Mouse (Mus musculus) small intestine, adult 2 months (tissue): Measurements from ENCODE around the gene Ovol3. TPM values are rescaled to one million over a fixed set of nuclear protein-coding genes. Genes with fewer than 3 reads are reported as not detected.
"Not testable (repeated sequence)": the region's sequence is repeated elsewhere in the genome, so short reads cannot be mapped to it uniquely, and the experiment has no call there.

Source experiments
- H3K27ac ChIP-seq: fragments of 200-500 bp; 2 replicates; pipeline ENCODE4 v1.5.1; 2012; ENCODE audit warnings: low read depth, low read length, control low read depth, inconsistent platforms; ENCODE audit not compliant: insufficient read depth
- H3K27me3 ChIP-seq: fragments of 200-500 bp; 2 replicates; pipeline ENCODE4 v1.6.1; 2012; ENCODE audit warnings: mild to moderate bottlenecking, moderate library complexity, low read length, inconsistent platforms; ENCODE audit not compliant: control insufficient read depth, insufficient read depth
- H3K36me3 ChIP-seq: fragments of 200-500 bp; 2 replicates; pipeline ENCODE4 v1.6.1; 2012; ENCODE audit warnings: mild to moderate bottlenecking, low read length, control low read depth, inconsistent platforms; ENCODE audit not compliant: control insufficient read depth, insufficient read depth
- H3K4me1 ChIP-seq: fragments of 200-500 bp; 2 replicates; pipeline ENCODE4 v1.6.1; 2012; ENCODE audit warnings: low read length, inconsistent platforms, mixed read lengths; ENCODE audit not compliant: control insufficient read depth, insufficient read depth, insufficient read length
- H3K4me3 ChIP-seq: fragments of 200-500 bp; 2 replicates; pipeline ENCODE4 v1.5.1; 2012; ENCODE audit warnings: low read depth, mild to moderate bottlenecking, control low read depth, inconsistent platforms, low read length, moderate library complexity
- CTCF ChIP-seq: fragments of 200-500 bp; IDR thresholded peaks from 2 replicates; pipeline ENCODE4 v1.5.1; 2012; ENCODE audit warnings: low read depth, mild to moderate bottlenecking, control low read depth, inconsistent platforms, low read length, moderate library complexity, mixed read lengths; ENCODE audit not compliant: insufficient replicate concordance, insufficient read length; ENCODE audit errors: extremely low read depth
- POLR2A ChIP-seq: fragments of 200-500 bp; IDR thresholded peaks from 2 replicates; pipeline ENCODE4 v1.6.1; 2012; ENCODE audit warnings: low read depth, mild to moderate bottlenecking, control low read depth, inconsistent platforms, low read length, moderate library complexity
- WGBS: fragments of 180-500 bp; shearing (Covaris S2); methylation state at CpG from one replicate; pipeline ENCODE4 v1.1.7; 2018; 5-methylcytosine and 5-hydroxymethylcytosine counted together
- polyA plus RNA-seq: library from polyadenylated mRNA; depleted of rRNA; stranded (reverse); fragments of >200 nt; gene quantifications from 2 replicates; pipeline ENCODE4 v1.2.3, GENCODE M21; 2012

Gene Ovol3
- polyA plus RNA-seq, 1 experiment = not detected

DNA sequence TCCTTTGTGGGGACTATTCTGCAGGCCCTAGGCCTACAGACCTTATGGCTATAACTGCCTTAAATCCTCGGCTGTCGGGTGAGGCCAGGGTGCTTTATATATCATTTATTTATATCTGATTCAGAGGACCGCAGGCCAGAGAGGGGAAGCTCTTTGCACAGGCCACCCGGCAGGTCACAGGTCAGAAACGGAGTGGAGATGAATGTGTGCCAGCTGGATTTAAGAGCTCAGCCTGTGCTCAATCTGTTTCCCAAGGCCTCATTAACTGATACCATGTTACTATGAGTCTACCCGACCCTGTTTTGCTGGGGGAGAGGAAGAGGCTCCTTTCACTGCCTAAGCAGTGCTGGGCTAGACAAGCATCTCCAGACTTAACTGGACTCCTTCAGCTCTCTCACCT, 38.9 kb upstream of the Ovol3 start:
- Histone ChIP-seq H3K4me3 (no peak overlapping the region), H3K27ac (no peak overlapping the region), H3K4me1 (no peaks in the 10 kb centered on the region), H3K27me3 (no peaks in the 10 kb centered on the region), H3K36me3 (no peaks in the 10 kb centered on the region)
- WGBS = 80% methylated on average over 6 of the region's 6 CpGs
- no peak for TF ChIP-seq CTCF
- TF ChIP-seq POLR2A = no peak

GRCm38 (mm10) chr7:30269641-30270040, 34.1 kb upstream of the Ovol3 start:
- 0 out of 2 replicates have a peak, but pooled peaks cover 1% of the 10 kb centered on the region for H3K36me3 ChIP-seq
- WGBS = 85% methylated on average over 4 of the region's 4 CpGs
- H3K27ac ChIP-seq = no peak overlapping the region
- TF ChIP-seq CTCF (no peak), POLR2A (no peak)
- no peak overlapping the region for H3K4me3 ChIP-seq
- H3K4me1 ChIP-seq = no peaks in the 10 kb centered on the region
- no peaks in the 10 kb centered on the region for H3K27me3 ChIP-seq

- 88% methylated on average over 3 of the region's 3 CpGs for WGBS
- H3K4me1 ChIP-seq = no peaks in the 10 kb centered on the region
- H3K36me3 ChIP-seq = 0 out of 2 replicates have a peak, but pooled peaks cover 1% of the 10 kb centered on the region
- H3K4me3 ChIP-seq = no peak overlapping the region
- no peaks in the 10 kb centered on the region for H3K27me3 ChIP-seq
- H3K27ac ChIP-seq = no peak overlapping the region
- TF ChIP-seq POLR2A (no peak), CTCF (no peak)
These were observed 31.3 kb upstream of the Ovol3 start for GRCm38 (mm10) chr7:30266780-30267179.

DNA sequence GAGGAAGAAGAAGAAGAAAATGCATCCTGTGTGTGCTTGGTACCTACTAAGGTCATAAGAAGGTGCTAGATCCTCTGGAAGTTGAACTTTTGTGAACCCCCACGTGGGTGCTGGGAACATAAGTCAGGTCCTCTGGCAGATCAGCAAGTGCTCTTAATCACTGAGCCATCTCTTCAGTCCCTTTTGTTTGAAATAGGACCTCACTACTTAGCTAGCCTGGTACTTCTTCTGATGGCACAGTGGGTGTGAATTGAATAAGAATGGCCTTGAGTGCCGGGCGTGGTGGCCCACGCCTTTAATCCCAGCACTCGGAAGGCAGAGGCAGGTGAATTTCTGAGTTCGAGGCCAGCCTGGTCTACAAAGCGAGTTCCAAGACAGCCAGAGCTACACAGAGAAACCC, 30.4 kb upstream of the Ovol3 start:
- no peak overlapping the region for H3K4me3 ChIP-seq
- WGBS = 89% methylated on average over 7 of the region's 7 CpGs
- TF ChIP-seq CTCF = no peak
- TF ChIP-seq POLR2A = no peak
- no peaks in the 10 kb centered on the region for H3K4me1 ChIP-seq
- no peak overlapping the region for H3K27ac ChIP-seq
- H3K36me3 ChIP-seq = 0 out of 2 replicates have a peak, but pooled peaks cover 1% of the 10 kb centered on the region
- H3K27me3 ChIP-seq = no peaks in the 10 kb centered on the region

DNA sequence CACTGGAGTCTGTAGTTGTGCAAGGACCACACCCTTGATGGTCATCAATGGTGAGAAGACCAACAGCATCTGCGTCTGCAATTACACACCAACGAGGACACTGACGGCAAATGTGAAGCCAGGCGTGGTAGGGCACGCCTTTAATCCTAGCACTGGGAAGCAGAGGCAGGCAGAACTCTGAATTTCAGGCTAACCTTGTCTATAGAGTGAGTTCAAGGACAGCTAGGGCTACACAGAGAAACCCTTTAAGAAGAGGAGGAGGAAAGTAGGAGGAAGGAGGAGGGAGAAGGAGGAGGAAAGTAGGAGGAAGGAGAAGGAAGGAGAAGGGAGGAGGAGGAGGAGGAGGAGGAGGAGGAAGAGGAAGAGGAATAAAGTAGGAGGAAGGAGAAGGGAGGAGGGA, 30.0 kb upstream of the Ovol3 start:
- H3K4me1 ChIP-seq = no peaks in the 10 kb centered on the region
- TF ChIP-seq CTCF (no peak), POLR2A (no peak)
- 90% methylated on average over 5 of the region's 5 CpGs for WGBS

GRCm38 (mm10) chr7:30265041-30265440, 29.5 kb upstream of the Ovol3 start:
- 52% methylated on average over 2 of the region's 2 CpGs for WGBS
- Histone ChIP-seq H3K4me3 (no peak overlapping the region), H3K36me3 (peaks cover 1% of the 10 kb centered on the region; the same call in 1 of the 2 replicates), H3K4me1 (no peaks in the 10 kb centered on the region), H3K27me3 (no peaks in the 10 kb centered on the region), H3K27ac (no peak overlapping the region)
- TF ChIP-seq CTCF = no peak
- no peak for TF ChIP-seq POLR2A

More for the DNA sequence above, 30.0 kb upstream of the Ovol3 start:
- 0 out of 2 replicates have a peak, but pooled peaks cover 1% of the 10 kb centered on the region for H3K36me3 ChIP-seq
- no peaks in the 10 kb centered on the region for H3K27me3 ChIP-seq
- H3K27ac ChIP-seq = no peak overlapping the region
- no peak overlapping the region for H3K4me3 ChIP-seq

- TF ChIP-seq CTCF (no peak), POLR2A (no peak)
- 61% methylated on average over 12 of the region's 12 CpGs for WGBS
- H3K4me3 ChIP-seq = no peak overlapping the region
- H3K4me1 ChIP-seq = no peaks in the 10 kb centered on the region
- H3K27ac ChIP-seq = no peak overlapping the region
- H3K27me3 ChIP-seq = no peaks in the 10 kb centered on the region
- H3K36me3 ChIP-seq = no peaks in the 10 kb centered on the region
These were observed 16.7 kb upstream of the Ovol3 start for GRCm38 (mm10) chr7:30251956-30252954.

- H3K36me3 ChIP-seq, H3K4me1 ChIP-seq, H3K27ac ChIP-seq, H3K27me3 ChIP-seq, H3K4me3 ChIP-seq: not testable (repeated sequence)
- 82% methylated on average over 3 of the region's 3 CpGs for WGBS
These were observed 1.8 kb upstream of the Ovol3 start for GRCm38 (mm10) chr7:30237374-30237773.
